Mouse (Mus musculus) embryonic fibroblast, embryonic 13.5 days (primary cell): ENCODE measurements around the gene Rab3il1.

Experiments
- CTCF ChIP-seq: IDR thresholded peaks from 2 replicates; pipeline ENCODE4 v1.5.1; 2011; ENCODE audit warnings: mild to moderate bottlenecking, control low read depth, low read length, moderate library complexity, borderline replicate concordance; ENCODE audit not compliant: insufficient read depth
- POLR2A ChIP-seq: IDR thresholded peaks from 2 replicates; pipeline ENCODE4 v1.6.1; 2011; ENCODE audit warnings: low read depth, mild to moderate bottlenecking, control low read depth, low read length, moderate library complexity

GRCm38 (mm10) chr19:10039615-10040014 is 38.1 kb downstream of the Rab3il1 start:
- no peak for TF ChIP-seq CTCF
- TF ChIP-seq POLR2A = no peak
